Mouse (Mus musculus) G1E (cell line): ENCODE data around the gene Grip1.

ENCODE experiments used
- CTCF ChIP-seq: IDR thresholded peaks from 2 replicates; pipeline ENCODE4 v1.5.1; 2012; ENCODE audit warnings: low read depth, low read length, inconsistent platforms, mixed read lengths
- GATA1 ChIP-seq: IDR thresholded peaks from 2 replicates; pipeline ENCODE4 v1.6.1; 2012; ENCODE audit warnings: borderline replicate concordance, low read length, inconsistent platforms, mixed read lengths
- GATA2 ChIP-seq: IDR thresholded peaks from 2 replicates; pipeline ENCODE4 v1.6.1; 2012; ENCODE audit warnings: low read depth, low read length, inconsistent platforms, borderline replicate concordance
- POLR2AphosphoS5 ChIP-seq: IDR thresholded peaks from 2 replicates; pipeline ENCODE4 v1.6.1; 2012; ENCODE audit warnings: low read depth, low read length, inconsistent platforms; ENCODE audit not compliant: insufficient replicate concordance
- TAL1 ChIP-seq: conservative IDR thresholded peaks from 2 replicates; pipeline ENCODE4 v1.6.1; 2012; ENCODE audit warnings: low read depth, low read length, inconsistent platforms, mixed read lengths

- TF ChIP-seq CTCF (no peak), TAL1 (no peak), GATA1 (no peak), POLR2AphosphoS5 (no peak), GATA2 (no peak)
Measured at GRCm38 (mm10) chr10:119816001-119816400, 362.4 kb downstream of the Grip1 start.
